Mouse (Mus musculus) hindbrain, embryonic 16.5 days (tissue): ENCODE results near the gene Zfp652. TPM values are rescaled to one million over a fixed set of nuclear protein-coding genes. Genes with fewer than 3 reads are reported as not detected.
A peak's percentile ranks its signal among the peaks of the same experiment; 100 is the strongest.

Experiments
- ATAC-seq: fragments of 200-750 bp; cut with Nextera tagmentation; 2 replicates; pipeline ENCODE4 v1.8.0; 2017; ENCODE audit warnings: moderate TSS enrichment, moderate library complexity
- H3K27ac ChIP-seq: fragments of 300-500 bp; sonication (generic); 2 replicates; pipeline ENCODE4 v1.5.1; 2014; ENCODE audit warnings: low read depth, mild to moderate bottlenecking, control low read depth, low read length, moderate library complexity
- H3K27me3 ChIP-seq: fragments of 300-500 bp; sonication (generic); replicated peaks from 2 replicates; pipeline ENCODE4 v1.6.1; 2014; ENCODE audit warnings: low read length; ENCODE audit not compliant: control insufficient read depth, insufficient read depth
- H3K36me3 ChIP-seq: fragments of 300-500 bp; sonication (generic); 2 replicates; pipeline ENCODE4 v1.6.1; 2014; ENCODE audit warnings: mild to moderate bottlenecking, low read length, moderate library complexity, mixed read lengths; ENCODE audit not compliant: control insufficient read depth, insufficient read depth
- H3K4me1 ChIP-seq: fragments of 300-500 bp; sonication (generic); 2 replicates; pipeline ENCODE4 v1.6.1; 2014; ENCODE audit warnings: low read depth, low read length; ENCODE audit not compliant: control insufficient read depth, insufficient read depth
- H3K4me2 ChIP-seq: fragments of 300-500 bp; sonication (generic); 2 replicates; pipeline ENCODE4 v1.6.1; 2014; ENCODE audit warnings: mild to moderate bottlenecking, low read length, control low read depth, moderate library complexity
- H3K4me3 ChIP-seq: fragments of 300-500 bp; sonication (generic); 2 replicates; pipeline ENCODE4 v1.5.1; 2014; ENCODE audit warnings: mild to moderate bottlenecking, low read length, control low read depth, moderate library complexity
- H3K9ac ChIP-seq: fragments of 300-500 bp; sonication (generic); 2 replicates; pipeline ENCODE4 v1.6.1; 2014; ENCODE audit warnings: low read depth, mild to moderate bottlenecking, control low read depth, low read length, moderate library complexity
- H3K9me3 ChIP-seq: fragments of 300-500 bp; sonication (generic); 2 replicates; pipeline ENCODE4 v1.6.1; 2014; ENCODE audit warnings: mild to moderate bottlenecking, low read length, moderate library complexity; ENCODE audit not compliant: control insufficient read depth
- WGBS: fragments of 180-500 bp; shearing (Covaris S2); extraction: QIAGEN DNeasy Blood & Tissue Kit; methylation state at CpG from one replicate; pipeline ENCODE4 v1.1.7; 2014; 5-methylcytosine and 5-hydroxymethylcytosine counted together
- polyA plus RNA-seq: library from polyadenylated mRNA; unstranded; fragments of >200 nt; fragmentation: Nextera tagmentation; extraction: Ambion mirVana; gene quantifications from 2 replicates; pipeline ENCODE4 v1.2.1, GENCODE M21; 2015

The Zfp652 gene
- polyA plus RNA-seq, 1 experiment from 2014 or later = 21.7 TPM

GRCm38 (mm10) chr11:95827168-95827447 is 114.6 kb downstream of the Zfp652 start:
- H3K4me2 ChIP-seq = no peak overlapping the region
- peaks cover 54% of the 10 kb centered on the region for H3K27me3 ChIP-seq
- WGBS = 11% methylated on average over 3 of the region's 3 CpGs
- no peaks in the 10 kb centered on the region for H3K9me3 ChIP-seq
- no peak overlapping the region for H3K27ac ChIP-seq
- H3K9ac ChIP-seq = no peak overlapping the region
- no peak overlapping the region for H3K4me3 ChIP-seq
- no peak for ATAC-seq
- H3K36me3 ChIP-seq = no peaks in the 10 kb centered on the region
- peaks cover 20% of the 10 kb centered on the region for H3K4me1 ChIP-seq

GRCm38 (mm10) chr11:95827464-95828085 is 115.1 kb downstream of the Zfp652 start:
- H3K36me3 ChIP-seq = no peaks in the 10 kb centered on the region
- no peak overlapping the region for H3K4me2 ChIP-seq
- peaks cover 20% of the 10 kb centered on the region for H3K4me1 ChIP-seq
- peaks cover 58% of the 10 kb centered on the region for H3K27me3 ChIP-seq
- no peak for ATAC-seq
- H3K9ac ChIP-seq = no peak overlapping the region
- no peaks in the 10 kb centered on the region for H3K9me3 ChIP-seq
- H3K4me3 ChIP-seq = no peak overlapping the region
- 18% methylated on average over 3 of the region's 3 CpGs for WGBS
- H3K27ac ChIP-seq = no peak overlapping the region

DNA sequence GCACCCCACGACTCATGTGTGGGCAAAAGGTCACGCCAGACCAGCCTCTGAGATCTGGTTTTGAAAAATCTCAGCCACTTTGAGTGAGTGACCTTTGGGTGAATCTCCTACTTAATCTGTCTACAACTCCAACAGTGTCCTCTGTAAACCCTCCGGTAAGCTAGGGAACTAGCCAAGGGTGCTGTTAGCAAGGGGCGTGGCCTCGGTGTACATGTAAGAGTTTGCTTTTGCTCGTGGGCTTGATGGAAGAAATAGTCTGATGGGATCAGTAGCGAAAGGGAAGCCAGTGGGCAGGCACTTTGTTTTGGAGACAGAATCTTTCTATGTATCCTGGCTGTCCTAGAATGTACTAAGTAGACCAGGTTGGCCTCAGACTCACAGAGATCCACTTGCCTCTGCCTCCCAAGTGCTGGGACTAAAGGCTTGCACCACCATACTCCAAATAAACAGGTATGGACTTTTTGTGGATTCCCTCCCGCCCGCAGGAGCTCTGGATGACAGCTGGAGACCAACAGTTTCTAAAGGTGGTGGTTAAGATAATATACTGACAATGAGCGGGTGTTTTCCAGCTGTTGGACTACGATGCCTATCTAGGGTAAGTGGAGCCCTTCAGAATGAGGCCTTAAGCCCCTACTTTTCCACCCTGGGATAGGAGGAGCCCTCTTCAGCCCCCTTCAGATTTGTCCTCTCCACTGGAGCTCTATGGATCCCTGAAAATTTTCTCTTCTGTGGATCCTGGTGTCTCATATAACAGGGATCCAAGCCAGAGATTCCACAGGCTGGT is 115.9 kb downstream of the Zfp652 start:
- Histone ChIP-seq H3K9me3 (no peaks in the 10 kb centered on the region), H3K4me3 (no peak overlapping the region), H3K4me2 (no peak overlapping the region), H3K36me3 (no peaks in the 10 kb centered on the region), H3K9ac (no peak overlapping the region), H3K4me1 (peaks cover 21% of the 10 kb centered on the region), H3K27ac (no peak overlapping the region), H3K27me3 (peaks cover 66% of the 10 kb centered on the region)
- ATAC-seq = no peak
- WGBS = 76% methylated on average over 11 of the region's 11 CpGs

DNA sequence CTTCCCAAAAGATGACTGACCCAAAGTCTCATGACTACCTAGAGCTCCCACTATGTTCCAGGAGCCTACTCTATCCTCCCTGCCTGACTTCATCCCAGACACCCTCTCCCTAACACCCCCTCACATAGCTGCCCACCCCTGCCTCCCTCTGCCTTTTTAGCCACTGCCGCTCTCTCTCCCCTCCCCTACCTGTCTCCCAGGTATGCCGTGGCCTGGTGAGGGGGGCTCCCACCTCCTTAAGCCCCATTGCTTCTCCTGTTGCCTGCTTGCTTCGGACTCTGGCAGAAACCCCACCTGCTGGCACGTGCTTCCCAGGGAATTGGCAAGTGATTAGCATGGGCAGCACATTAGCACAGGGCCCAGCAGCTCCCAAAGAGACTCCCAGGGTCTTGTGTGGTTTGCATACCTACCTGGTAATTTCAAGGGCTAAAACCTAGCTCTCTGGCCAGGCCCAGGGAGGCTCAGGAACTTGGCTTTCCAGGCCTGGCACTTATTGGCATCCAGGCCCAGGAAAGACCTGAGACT is 117.1 kb downstream of the Zfp652 start:
- Histone ChIP-seq H3K36me3 (no peaks in the 10 kb centered on the region), H3K9me3 (no peaks in the 10 kb centered on the region), H3K4me1 (peaks cover 24% of the 10 kb centered on the region), H3K27me3 (peaks cover 77% of the 10 kb centered on the region), H3K4me2 (no peak overlapping the region), H3K4me3 (no peak overlapping the region), H3K27ac (no peak overlapping the region), H3K9ac (no peak overlapping the region)
- 30% methylated on average over 4 of the region's 4 CpGs for WGBS
- ATAC-seq = no peak

DNA sequence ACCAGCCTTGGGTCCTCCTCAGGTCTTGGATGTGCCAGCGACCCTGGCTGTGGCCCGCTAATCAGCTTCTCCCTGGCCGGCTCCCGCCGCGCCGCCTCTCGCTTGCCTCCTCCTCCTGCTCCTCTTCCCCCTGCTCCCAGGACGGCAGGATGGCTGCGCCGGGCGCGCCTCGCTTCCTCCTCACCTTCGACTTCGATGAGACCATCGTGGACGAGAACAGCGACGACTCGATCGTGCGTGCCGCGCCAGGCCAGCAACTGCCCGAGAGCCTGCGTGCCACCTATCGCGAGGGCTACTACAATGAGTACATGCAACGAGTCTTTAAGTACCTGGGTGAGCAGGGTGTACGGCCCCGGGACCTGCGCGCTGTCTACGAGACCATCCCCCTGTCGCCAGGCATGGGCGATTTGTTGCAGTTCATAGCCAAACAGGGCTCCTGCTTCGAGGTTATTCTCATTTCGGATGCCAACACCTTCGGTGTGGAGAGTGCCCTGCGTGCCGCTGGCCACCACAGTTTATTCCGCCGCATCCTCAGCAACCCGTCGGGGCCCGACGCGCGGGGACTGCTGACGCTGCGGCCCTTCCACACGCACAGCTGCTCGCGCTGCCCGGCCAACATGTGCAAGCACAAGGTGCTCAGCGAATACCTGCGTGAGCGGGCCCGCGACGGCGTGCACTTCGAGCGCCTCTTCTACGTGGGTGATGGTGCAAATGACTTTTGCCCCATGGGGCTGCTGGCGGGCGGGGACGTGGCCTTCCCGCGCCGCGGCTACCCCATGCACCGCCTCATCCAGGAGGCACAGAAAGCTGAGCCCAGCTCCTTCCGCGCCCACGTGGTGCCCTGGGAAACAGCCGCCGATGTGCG is 118.2 kb downstream of the Zfp652 start:
- H3K4me3 ChIP-seq = peak overlapping the region; percentile 31
- H3K27me3 ChIP-seq = peaks cover 77% of the 10 kb centered on the region
- ATAC-seq = no peak
- H3K9ac ChIP-seq = peak overlapping the region; percentile 39; the same call in 1 of the 2 replicates
- peak overlapping the region; percentile 46 for H3K4me2 ChIP-seq
- no peak overlapping the region for H3K27ac ChIP-seq
- no peaks in the 10 kb centered on the region for H3K36me3 ChIP-seq
- no peaks in the 10 kb centered on the region for H3K9me3 ChIP-seq
- 1% methylated on average over 74 of the region's 80 CpGs for WGBS
- H3K4me1 ChIP-seq = peaks cover 18% of the 10 kb centered on the region

GRCm38 (mm10) chr11:95831276-95831619 is 118.8 kb downstream of the Zfp652 start:
- peaks cover 18% of the 10 kb centered on the region for H3K4me1 ChIP-seq
- H3K4me3 ChIP-seq = peak overlapping the region; percentile 31
- no peak overlapping the region for H3K27ac ChIP-seq
- no peaks in the 10 kb centered on the region for H3K36me3 ChIP-seq
- ATAC-seq = no peak
- peak overlapping the region; percentile 46 for H3K4me2 ChIP-seq
- WGBS = 6% methylated on average over 10 of the region's 10 CpGs
- no peaks in the 10 kb centered on the region for H3K9me3 ChIP-seq
- peaks cover 79% of the 10 kb centered on the region for H3K27me3 ChIP-seq
- no peak overlapping the region for H3K9ac ChIP-seq

DNA sequence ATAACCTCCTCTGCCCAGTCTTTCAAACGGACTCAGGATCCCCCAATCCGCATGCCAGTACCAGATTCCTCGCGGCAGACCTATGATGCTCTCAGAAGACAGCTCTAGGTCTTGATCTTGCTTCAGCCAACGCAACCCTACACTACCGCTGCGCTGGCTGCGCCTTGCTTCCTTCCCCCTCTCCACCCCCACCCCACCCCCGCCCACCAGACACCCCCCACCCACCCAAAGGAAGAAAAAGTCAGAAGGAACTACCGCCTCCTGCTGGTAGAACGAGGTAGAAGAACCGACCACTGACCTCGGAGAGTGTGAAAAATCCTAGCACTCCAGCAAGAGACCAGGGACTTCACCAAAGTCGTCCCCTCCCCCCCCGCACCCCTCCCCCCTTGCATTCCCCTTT is 119.2 kb downstream of the Zfp652 start:
- H3K9ac ChIP-seq = no peak overlapping the region
- H3K36me3 ChIP-seq = no peaks in the 10 kb centered on the region
- H3K4me1 ChIP-seq = peaks cover 20% of the 10 kb centered on the region
- no peak overlapping the region for H3K27ac ChIP-seq
- no peak overlapping the region for H3K4me3 ChIP-seq
- H3K4me2 ChIP-seq = no peak overlapping the region
- ATAC-seq = no peak
- peaks cover 75% of the 10 kb centered on the region for H3K27me3 ChIP-seq
- WGBS = 6% methylated on average over 15 of the region's 15 CpGs
- H3K9me3 ChIP-seq = no peaks in the 10 kb centered on the region

DNA sequence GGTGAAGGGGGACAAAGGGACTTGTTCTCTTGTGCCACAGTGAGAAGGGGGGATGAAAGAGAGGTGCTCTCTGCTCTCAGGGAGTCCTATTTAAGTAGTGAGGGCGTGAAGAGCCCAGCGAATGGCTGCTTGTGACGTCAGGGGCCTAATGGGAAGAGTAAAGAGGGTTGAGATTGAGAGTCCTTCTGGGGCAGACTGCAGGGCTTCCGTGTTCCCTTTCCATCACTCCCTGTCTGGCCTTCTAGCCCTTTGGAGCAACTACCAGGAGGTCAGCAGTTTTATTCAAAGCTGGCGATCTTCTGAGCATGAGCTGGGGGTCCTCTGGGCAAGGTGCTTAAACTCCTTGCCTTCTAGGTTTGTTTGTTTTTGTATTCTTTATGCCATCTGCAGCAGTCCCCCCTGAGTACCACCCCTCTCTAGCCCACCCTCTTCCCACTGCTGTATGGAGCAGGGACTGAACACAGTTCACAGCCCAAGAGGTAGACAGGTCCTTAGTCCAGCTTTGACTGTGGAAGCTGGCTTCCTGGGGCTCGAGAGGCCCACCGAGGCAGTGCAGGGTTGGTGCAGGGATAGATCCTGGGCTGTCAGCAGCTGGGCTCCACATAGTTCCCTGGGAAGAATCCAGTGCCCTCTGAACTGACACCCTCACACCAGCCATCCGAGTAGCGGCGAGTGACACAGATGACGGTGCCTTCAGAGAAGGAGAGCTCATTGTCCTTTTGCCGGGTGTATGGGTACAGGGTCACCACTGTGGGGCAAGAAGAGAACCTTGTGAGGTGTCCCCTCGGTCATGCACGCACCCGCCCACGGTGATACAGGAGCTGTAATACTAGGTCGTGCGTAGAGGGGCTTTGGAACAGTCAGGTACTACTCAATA is 119.9 kb downstream of the Zfp652 start:
- no peak for ATAC-seq

More for the DNA sequence above, 119.9 kb downstream of the Zfp652 start:
- no peak overlapping the region for H3K9ac ChIP-seq
- H3K36me3 ChIP-seq = no peaks in the 10 kb centered on the region
- H3K4me1 ChIP-seq = peaks cover 25% of the 10 kb centered on the region
- peaks cover 71% of the 10 kb centered on the region for H3K27me3 ChIP-seq
- H3K27ac ChIP-seq = no peak overlapping the region
- H3K4me3 ChIP-seq = no peak overlapping the region
- no peaks in the 10 kb centered on the region for H3K9me3 ChIP-seq
- 39% methylated on average over 18 of the region's 18 CpGs for WGBS
- no peak overlapping the region for H3K4me2 ChIP-seq
